Mouse (Mus musculus) thymus, postnatal 4 days (tissue): Measurements from ENCODE around the gene Gm20821.
"Not testable (repeated sequence)": the region's sequence is repeated elsewhere in the genome, so short reads cannot be mapped to it uniquely, and the experiment has no call there.

Source experiments
- DNase-seq: peaks from one replicate; pipeline ENCODE4 v3.0.0; 2021

Gene Gm20821

GRCm38 (mm10) chrY:9781504-9781903, at the start of gene Gm20821:
Gm20821 (plus strand) TSS chrY:9781804.
- DNase-seq, result not testable (repeated sequence)
